Mouse (Mus musculus) MEL (cell line): ENCODE data around the gene Cul5.

Experiments
- GATA1 ChIP-seq: IDR thresholded peaks from 2 replicates; pipeline ENCODE4 v1.6.1; 2011; ENCODE audit warnings: low read depth, low read length, improper control_type of control experiment
- MEF2A ChIP-seq: IDR thresholded peaks from 2 replicates; pipeline ENCODE4 v1.6.1; 2014; ENCODE audit warnings: low read depth, mild to moderate bottlenecking, inconsistent platforms, low read length, improper control_type of control experiment; ENCODE audit not compliant: poor library complexity, insufficient replicate concordance, severe bottlenecking; ENCODE audit errors: extremely low read depth
- SMC3 ChIP-seq: IDR thresholded peaks from 2 replicates; pipeline ENCODE4 v1.6.1; 2011; ENCODE audit warnings: low read depth, low read length, improper control_type of control experiment
- TAL1 ChIP-seq: IDR thresholded peaks from 2 replicates; pipeline ENCODE4 v1.6.1; 2012; ENCODE audit warnings: mild to moderate bottlenecking, inconsistent platforms, low read length, moderate library complexity, mixed read lengths
- ZNF384 ChIP-seq: IDR thresholded peaks from 2 replicates; pipeline ENCODE4 v1.6.1; 2012; ENCODE audit warnings: low read depth, mild to moderate bottlenecking, inconsistent platforms, low read length, improper control_type of control experiment

DNA sequence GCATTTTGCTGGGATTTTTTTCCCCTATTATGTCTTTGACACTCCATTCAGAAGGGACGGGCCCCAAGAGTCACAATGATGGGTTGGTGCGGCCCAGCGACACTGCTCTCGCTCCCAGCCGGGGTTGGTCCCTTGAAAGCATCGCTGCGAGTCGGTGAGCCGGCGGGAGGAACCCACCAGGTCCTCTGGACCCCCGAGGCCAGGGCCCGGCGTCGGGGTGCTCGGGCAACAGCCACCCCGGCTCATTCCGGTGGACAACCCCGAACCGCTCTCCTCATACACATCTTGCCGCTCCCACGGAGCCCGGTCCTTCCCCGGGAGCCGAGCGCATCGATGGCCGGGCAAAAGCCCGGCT lies 3.2 kb downstream of the Cul5 start:
- no peak for TF ChIP-seq GATA1
- no peak for TF ChIP-seq SMC3
- no peak for TF ChIP-seq TAL1
- no peak for TF ChIP-seq MEF2A
- no peak for TF ChIP-seq ZNF384
